8 mouse cellular contexts compared by ENCODE assay signal in the genomic region with DNA sequence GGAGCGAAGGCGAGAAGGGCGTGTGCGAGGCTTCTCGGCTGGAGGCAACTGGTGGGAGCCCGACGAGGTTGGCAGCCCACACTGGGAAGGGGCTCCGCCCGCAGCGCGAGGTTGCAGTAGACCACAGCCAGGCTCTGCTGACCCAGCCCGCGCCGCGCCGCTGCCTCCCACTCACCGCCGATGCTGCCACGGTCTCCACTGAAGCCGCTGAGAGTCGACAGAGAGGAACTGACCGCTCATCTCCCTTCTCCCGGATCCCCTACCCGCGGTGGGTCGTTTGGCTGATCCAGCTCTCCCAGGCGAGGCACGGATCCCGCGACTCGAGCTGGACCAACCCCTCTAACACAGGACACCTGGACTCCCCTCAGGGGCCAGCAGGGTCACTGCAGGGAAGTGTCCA. TPM values are rescaled to one million over a fixed set of nuclear protein-coding genes. Genes with fewer than 3 reads are reported as not detected.
DNase-seq lines count a peak whose midpoint lies in the region; ATAC-seq and TF ChIP-seq lines count a peak whose summit lies in the region.

A gene (plus strand): TSS at position 113 of the 400 bp plus-strand sequence.

- H3K4me2 ChIP-seq in kidney, embryonic 16.5 days (replicated peaks; ENCODE audit: low read depth, low read length), result peak within 1 kb of the TSS; percentile 63
- peak within 1 kb of the TSS; percentile 34 for H3K4me2 ChIP-seq in embryonic facial prominence, embryonic 11.5 days (ENCODE audit: low read depth, low read length)
- H3K4me2 ChIP-seq in intestine, embryonic 16.5 days (ENCODE audit: low read depth, low read length), result peak within 1 kb of the TSS; percentile 53

- no peak for TF ChIP-seq POLR2A in kidney, adult 2 months (IDR thresholded peaks at IDR 0.05; ENCODE audit: low read depth, low read length)

- H3K9me3 ChIP-seq in kidney, embryonic 16.5 days (ENCODE audit: low read length), result no peaks in the 10 kb centered on the region
- H3K9me3 ChIP-seq in embryonic facial prominence, embryonic 11.5 days (replicated peaks; ENCODE audit: control insufficient read depth, low read length), result no peaks in the 10 kb centered on the region
- no peaks in the 10 kb centered on the region for H3K9me3 ChIP-seq in intestine, embryonic 16.5 days (ENCODE audit: control insufficient read depth, low read length)

- peak within 1 kb of the TSS; percentile 36 for H3K4me3 ChIP-seq in kidney, embryonic 16.5 days (ENCODE audit: low read length)
- H3K4me3 ChIP-seq in kidney, adult 2 months (ENCODE audit: insufficient read depth, low read depth, low read length), result no peak within 1 kb of the TSS
- peak within 1 kb of the TSS; percentile 5; the same call in 1 of the 2 replicates for H3K4me3 ChIP-seq in embryonic facial prominence, embryonic 11.5 days (ENCODE audit: low read depth, low read length)
- H3K4me3 ChIP-seq in intestine, embryonic 16.5 days (ENCODE audit: low read length), result peak within 1 kb of the TSS; percentile 29

- H3K36me3 ChIP-seq in kidney, embryonic 16.5 days (ENCODE audit: insufficient read depth, low read length), result no peaks in the 10 kb centered on the region
- H3K36me3 ChIP-seq in kidney, adult 2 months (ENCODE audit: control insufficient read depth, insufficient read depth, low read length), result no peaks in the 10 kb centered on the region
- no peaks in the 10 kb centered on the region for H3K36me3 ChIP-seq in embryonic facial prominence, embryonic 11.5 days (replicated peaks; ENCODE audit: control insufficient read depth, insufficient read depth, low read depth, low read length)
- no peaks in the 10 kb centered on the region for H3K36me3 ChIP-seq in intestine, embryonic 16.5 days (ENCODE audit: control insufficient read depth, insufficient read depth, low read length)

- WGBS in kidney, embryonic 16.5 days, result under 1% methylated on average over 31 of the region's 31 CpGs
- WGBS in kidney, adult 2 months, result 3% methylated on average over 31 of the region's 31 CpGs
- WGBS in embryonic facial prominence, embryonic 11.5 days, result under 1% methylated on average over 31 of the region's 31 CpGs
- 1% methylated on average over 31 of the region's 31 CpGs for WGBS in intestine, embryonic 16.5 days

- H3K27ac ChIP-seq in kidney, embryonic 16.5 days (ENCODE audit: low read length), result no peak within 1 kb of the TSS
- H3K27ac ChIP-seq in kidney, adult 2 months (ENCODE audit: insufficient read depth, low read depth, low read length), result no peak within 1 kb of the TSS
- no peak within 1 kb of the TSS for H3K27ac ChIP-seq in embryonic facial prominence, embryonic 11.5 days (replicated peaks; ENCODE audit: low read depth, low read length)
- H3K27ac ChIP-seq in intestine, embryonic 16.5 days (ENCODE audit: low read length), result no peak within 1 kb of the TSS

- 0 out of 2 replicates have a peak within 1 kb of the TSS, but pooled peaks have one; percentile 8 for H3K9ac ChIP-seq in kidney, embryonic 16.5 days (replicated peaks; ENCODE audit: low read length)
- no peak within 1 kb of the TSS for H3K9ac ChIP-seq in embryonic facial prominence, embryonic 11.5 days (replicated peaks; ENCODE audit: low read length)
- peak within 1 kb of the TSS; percentile 35; the same call in 1 of the 2 replicates for H3K9ac ChIP-seq in intestine, embryonic 16.5 days (ENCODE audit: low read depth, low read length)

- no peak for TF ChIP-seq CTCF in kidney, adult 2 months (conservative IDR thresholded peaks at IDR 0.05; ENCODE audit: insufficient read depth, insufficient read length, low read depth, low read length)

- H3K4me1 ChIP-seq in kidney, embryonic 16.5 days (ENCODE audit: insufficient read depth, low read length), result peaks cover 9% of the 10 kb centered on the region
- H3K4me1 ChIP-seq in kidney, adult 2 months (ENCODE audit: control insufficient read depth, insufficient read depth, low read length), result no peaks in the 10 kb centered on the region
- peaks cover 3% of the 10 kb centered on the region; the same call in 1 of the 2 replicates for H3K4me1 ChIP-seq in embryonic facial prominence, embryonic 11.5 days (ENCODE audit: control insufficient read depth, insufficient read depth, low read length)
- H3K4me1 ChIP-seq in intestine, embryonic 16.5 days (ENCODE audit: control insufficient read depth, insufficient read depth, low read length), result peaks cover 6% of the 10 kb centered on the region; the same call in 1 of the 2 replicates

- intact Hi-C loops in gastrocnemius, postnatal 36 days (cut with DNase I), result no loop called here

- no peak for DNase-seq in kidney, adult 2 months
- no peak for DNase-seq in embryonic facial prominence, embryonic 11.5 days (ENCODE audit: low spot score)
- peak; percentile 58 for DNase-seq in neural tube, embryonic 10.5 days (ENCODE audit: extremely low spot score, low spot score)
- DNase-seq in ovary, postnatal 14 days (ENCODE audit: low spot score), result no peak
- no peak for DNase-seq in gastrocnemius, postnatal 36 days

- peak; percentile 35; the same call in 1 of the 2 replicates for ATAC-seq in kidney, embryonic 16.5 days (ENCODE audit: low FRiP score, low TSS enrichment)
- ATAC-seq in embryonic facial prominence, embryonic 11.5 days (replicated peaks; ENCODE audit: insufficient number of reproducible peaks, low FRiP score, low TSS enrichment, low read depth), result no peak
- no peak for ATAC-seq in intestine, embryonic 16.5 days
- no peak for ATAC-seq in monocyte, adult 5-6 weeks (replicated peaks; ENCODE audit: insufficient number of reproducible peaks, low FRiP score, low TSS enrichment, poor library complexity, severe bottlenecking)

- H3K27me3 ChIP-seq in kidney, embryonic 16.5 days (ENCODE audit: insufficient read depth, low read length), result peaks cover 31% of the 10 kb centered on the region
- peaks cover 2% of the 10 kb centered on the region for H3K27me3 ChIP-seq in kidney, adult 2 months (replicated peaks; ENCODE audit: control insufficient read depth, insufficient read depth, low read length)
- H3K27me3 ChIP-seq in embryonic facial prominence, embryonic 11.5 days (ENCODE audit: control insufficient read depth, insufficient read depth, low read length), result peaks cover 17% of the 10 kb centered on the region
- peaks cover 18% of the 10 kb centered on the region for H3K27me3 ChIP-seq in intestine, embryonic 16.5 days (replicated peaks; ENCODE audit: control insufficient read depth, insufficient read depth, low read length)

RNA-seq across cellular contexts. Expression of the gene that starts here (rescaled TPM):
- 0.10 TPM in 1 of 2 replicates, not detected in the other for polyA plus RNA-seq in kidney, embryonic 16.5 days (2015; fragmentation: Nextera tagmentation; extraction: Ambion mirVana)
- not detected in 2 replicates for polyA plus RNA-seq in kidney, adult 2 months (2012; rRNA removed)
- polyA plus RNA-seq in embryonic facial prominence, embryonic 11.5 days (2014; fragmentation: Nextera tagmentation; extraction: Ambion mirVana), result not detected in 2 replicates
- not detected in 2 replicates for polyA plus RNA-seq in intestine, embryonic 16.5 days (2015; fragmentation: Nextera tagmentation; extraction: Ambion mirVana)
- total RNA-seq in gastrocnemius, postnatal 36 days (2021), result not detected
- total RNA-seq in monocyte, adult 5-6 weeks (2017), result not detected in 3 replicates

Comparison
In these comparisons a context has a peak if more than half of its experiments do, and no peak if none do; other contexts are left out.
1. Peak in ATAC-seq, H3K4me3 ChIP-seq, H3K9ac ChIP-seq and H3K4me2 ChIP-seq in kidney, embryonic 16.5 days; RNA of the gene not detected or under 1 TPM.